Mouse (Mus musculus): ENCODE results near the gene Zmynd15.
"Not testable (repeated sequence)": the region's sequence is repeated elsewhere in the genome, so short reads cannot be mapped to it uniquely, and the experiment has no call there.

The Zmynd15 gene

GRCm38 (mm10) chr11:70458688-70459600 is at the start of gene Zmynd15:
Gene Zmynd15 (plus strand): TSS chr11:70459433.
- Histone ChIP-seq H3K27me3 (ENCODE audit: insufficient read depth, low read length) (peaks cover 65% of the 10 kb centered on the region), H3K4me1 (replicated peaks; ENCODE audit: low read depth, low read length) (peaks cover 20% of the 10 kb centered on the region), H3K9me3 (ENCODE audit: low read length) (no peaks in the 10 kb centered on the region), H3K4me3 (replicated peaks; ENCODE audit: low read length) (peak within 1 kb of the TSS; percentile 73), H3K36me3 (ENCODE audit: insufficient read depth, low read length) (peaks cover 14% of the 10 kb centered on the region)
- TF ChIP-seq CTCF (conservative IDR thresholded peaks at IDR 0.05; ENCODE audit: low read length): no peak
- TF ChIP-seq NANOG (IDR thresholded peaks at IDR 0.05; ENCODE audit: borderline replicate concordance, low read length): no peak
- no peak for TF ChIP-seq POU5F1 (IDR thresholded peaks at IDR 0.05; ENCODE audit: borderline replicate concordance, low read length)

DNA sequence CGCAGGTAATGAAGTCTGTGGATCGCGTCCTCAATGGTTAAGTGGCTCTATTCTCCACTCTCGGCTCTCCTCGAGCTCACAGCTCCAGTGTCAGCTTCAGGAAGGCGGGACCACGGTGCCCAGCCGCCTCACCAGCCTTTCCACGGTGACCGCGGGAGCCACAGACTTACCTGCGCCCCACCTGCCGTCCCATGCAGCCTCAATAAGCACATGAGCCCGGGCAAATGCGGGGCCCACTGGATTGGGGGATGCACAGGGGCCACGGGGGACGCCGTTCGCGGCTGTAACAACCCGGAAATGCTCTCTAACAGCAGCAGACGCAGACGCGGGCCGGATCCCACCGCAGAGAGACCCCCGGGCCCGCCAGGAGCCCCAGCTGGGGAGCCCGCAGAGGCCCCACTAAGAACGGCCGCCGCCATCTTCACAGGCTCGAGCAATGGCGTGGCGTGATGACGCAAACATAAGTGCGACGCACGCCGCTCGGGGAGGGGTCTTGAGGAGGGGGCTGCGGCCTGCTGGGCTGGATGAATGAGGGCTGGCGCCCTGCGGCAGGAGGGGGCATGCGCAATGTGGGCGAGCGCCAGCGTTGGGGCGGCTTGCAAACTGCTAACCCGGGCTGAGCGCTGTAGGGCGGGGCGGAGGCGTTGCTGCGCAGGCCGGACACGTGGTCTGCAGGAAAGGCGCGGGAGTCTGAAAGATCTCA is 49.5 kb upstream of the Zmynd15 start, which contains the start of gene Pelp1:
TSS of gene Pelp1 (minus strand) at position 438 of the 703 bp plus-strand sequence.
- peaks cover 39% of the 10 kb centered on the region for H3K36me3 ChIP-seq (ENCODE audit: insufficient read depth, low read length)
- H3K9me3 ChIP-seq (ENCODE audit: low read length): no peaks in the 10 kb centered on the region
- peak within 1 kb of the TSS; percentile 99 for H3K4me3 ChIP-seq (replicated peaks; ENCODE audit: low read length)
- TF ChIP-seq NANOG (IDR thresholded peaks at IDR 0.05; ENCODE audit: borderline replicate concordance, low read length): no peak
- TF ChIP-seq CTCF (conservative IDR thresholded peaks at IDR 0.05; ENCODE audit: low read length): no peak
- no peak for TF ChIP-seq POU5F1 (IDR thresholded peaks at IDR 0.05; ENCODE audit: borderline replicate concordance, low read length)
- H3K4me1 ChIP-seq (replicated peaks; ENCODE audit: low read depth, low read length): peaks cover 58% of the 10 kb centered on the region
- H3K27me3 ChIP-seq (ENCODE audit: insufficient read depth, low read length): no peaks in the 10 kb centered on the region

GRCm38 (mm10) chr11:70410297-70410643 is 49.0 kb upstream of the Zmynd15 start:
- peaks cover 55% of the 10 kb centered on the region for H3K4me1 ChIP-seq (replicated peaks; ENCODE audit: low read depth, low read length)
- H3K36me3 ChIP-seq (ENCODE audit: insufficient read depth, low read length): peaks cover 34% of the 10 kb centered on the region
- TF ChIP-seq CTCF (conservative IDR thresholded peaks at IDR 0.05; ENCODE audit: low read length) (no peak), POU5F1 (IDR thresholded peaks at IDR 0.05; ENCODE audit: borderline replicate concordance, low read length) (no peak), NANOG (IDR thresholded peaks at IDR 0.05; ENCODE audit: borderline replicate concordance, low read length) (no peak)
- no peaks in the 10 kb centered on the region for H3K9me3 ChIP-seq (ENCODE audit: low read length)
- no peaks in the 10 kb centered on the region for H3K27me3 ChIP-seq (ENCODE audit: insufficient read depth, low read length)
- peak overlapping the region; percentile 99 for H3K4me3 ChIP-seq (replicated peaks; ENCODE audit: low read length)

DNA sequence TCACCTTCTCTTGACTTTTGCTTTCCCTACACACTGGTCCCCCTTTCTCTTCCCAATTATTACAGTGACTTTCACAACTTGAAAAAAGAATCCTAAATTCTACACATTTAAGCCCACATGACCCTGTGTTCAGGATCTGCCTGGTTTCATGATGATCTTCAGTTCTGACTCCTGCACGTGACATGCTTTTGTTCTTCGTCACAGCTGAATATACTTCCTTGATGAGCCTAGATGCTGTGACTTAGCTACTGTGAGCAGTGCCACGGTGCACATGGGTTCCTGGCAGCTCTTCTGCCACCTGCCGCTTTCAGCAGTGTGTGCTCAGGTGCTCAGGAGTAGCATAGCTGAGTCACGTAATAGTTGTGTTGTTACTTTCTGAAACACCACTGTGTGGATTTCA is 46.6 kb upstream of the Zmynd15 start:
- Histone ChIP-seq H3K36me3 (ENCODE audit: insufficient read depth, low read length) (peaks cover 10% of the 10 kb centered on the region), H3K9me3 (ENCODE audit: low read length) (no peaks in the 10 kb centered on the region), H3K4me3 (replicated peaks; ENCODE audit: low read length) (no peak overlapping the region), H3K27me3 (ENCODE audit: insufficient read depth, low read length) (no peaks in the 10 kb centered on the region), H3K4me1 (replicated peaks; ENCODE audit: low read depth, low read length) (peaks cover 32% of the 10 kb centered on the region)
- no peak for TF ChIP-seq NANOG (IDR thresholded peaks at IDR 0.05; ENCODE audit: borderline replicate concordance, low read length)
- TF ChIP-seq CTCF (conservative IDR thresholded peaks at IDR 0.05; ENCODE audit: low read length): no peak
- no peak for TF ChIP-seq POU5F1 (IDR thresholded peaks at IDR 0.05; ENCODE audit: borderline replicate concordance, low read length)

- H3K4me1 ChIP-seq (replicated peaks; ENCODE audit: low read depth, low read length): peaks cover 18% of the 10 kb centered on the region
- no peak overlapping the region for H3K4me3 ChIP-seq (replicated peaks; ENCODE audit: low read length)
- peak; percentile 98 for TF ChIP-seq CTCF (conservative IDR thresholded peaks at IDR 0.05; ENCODE audit: low read length)
- TF ChIP-seq NANOG (IDR thresholded peaks at IDR 0.05; ENCODE audit: borderline replicate concordance, low read length): no peak
- H3K36me3 ChIP-seq (ENCODE audit: insufficient read depth, low read length): no peaks in the 10 kb centered on the region
- H3K9me3 ChIP-seq (ENCODE audit: low read length): no peaks in the 10 kb centered on the region
- H3K27me3 ChIP-seq (ENCODE audit: insufficient read depth, low read length): no peaks in the 10 kb centered on the region
Observed at GRCm38 (mm10) chr11:70413961-70414360, 45.3 kb upstream of the Zmynd15 start.

GRCm38 (mm10) chr11:70418199-70418598 is 41.0 kb upstream of the Zmynd15 start:
- Histone ChIP-seq H3K36me3 (ENCODE audit: insufficient read depth, low read length) (no peaks in the 10 kb centered on the region), H3K4me1 (replicated peaks; ENCODE audit: low read depth, low read length) (no peaks in the 10 kb centered on the region), H3K4me3 (replicated peaks; ENCODE audit: low read length) (no peak overlapping the region), H3K27me3 (ENCODE audit: insufficient read depth, low read length) (no peaks in the 10 kb centered on the region), H3K9me3 (ENCODE audit: low read length) (no peaks in the 10 kb centered on the region)
- TF ChIP-seq CTCF (conservative IDR thresholded peaks at IDR 0.05; ENCODE audit: low read length) (0 out of 2 replicates have a peak, but pooled peaks have one; percentile 4), POU5F1 (IDR thresholded peaks at IDR 0.05; ENCODE audit: borderline replicate concordance, low read length) (no peak)

GRCm38 (mm10) chr11:70419486-70419885 is 39.7 kb upstream of the Zmynd15 start:
- Histone ChIP-seq H3K27me3 (ENCODE audit: insufficient read depth, low read length) (no peaks in the 10 kb centered on the region), H3K9me3 (ENCODE audit: low read length) (no peaks in the 10 kb centered on the region), H3K4me3 (replicated peaks; ENCODE audit: low read length) (no peak overlapping the region), H3K36me3 (ENCODE audit: insufficient read depth, low read length) (no peaks in the 10 kb centered on the region), H3K4me1 (replicated peaks; ENCODE audit: low read depth, low read length) (no peaks in the 10 kb centered on the region)
- no peak for TF ChIP-seq POU5F1 (IDR thresholded peaks at IDR 0.05; ENCODE audit: borderline replicate concordance, low read length)
- no peak for TF ChIP-seq NANOG (IDR thresholded peaks at IDR 0.05; ENCODE audit: borderline replicate concordance, low read length)
- TF ChIP-seq CTCF (conservative IDR thresholded peaks at IDR 0.05; ENCODE audit: low read length): no peak

- not testable (repeated sequence) for H3K36me3 ChIP-seq (ENCODE audit: insufficient read depth, low read length); H3K4me3 ChIP-seq (replicated peaks; ENCODE audit: low read length); H3K9me3 ChIP-seq (ENCODE audit: low read length); H3K27me3 ChIP-seq (ENCODE audit: insufficient read depth, low read length)
- peaks cover 12% of the 10 kb centered on the region for H3K4me1 ChIP-seq (replicated peaks; ENCODE audit: low read depth, low read length)
Observed at GRCm38 (mm10) chr11:70426598-70426997, 32.6 kb upstream of the Zmynd15 start.
